31 mouse cellular contexts compared by ENCODE assay signal in the genomic region with DNA sequence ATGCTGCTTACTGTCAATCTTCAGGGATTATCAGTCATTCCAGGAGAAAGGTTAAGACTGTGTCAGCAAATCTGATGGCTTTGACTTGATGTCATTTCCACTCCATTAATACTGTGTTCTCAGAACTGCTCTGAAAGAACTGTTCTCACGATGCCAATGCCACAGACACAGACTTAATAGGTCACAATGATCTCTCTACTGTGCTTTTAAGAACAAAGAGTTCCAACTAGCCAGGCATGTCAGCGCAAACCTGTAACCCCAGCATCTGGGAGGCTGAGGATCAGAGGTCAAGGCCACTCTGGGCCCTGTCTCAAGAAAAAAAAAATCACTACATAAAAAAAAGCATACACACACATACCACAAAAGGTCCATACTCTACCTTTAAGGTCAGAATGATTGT. TPM values are rescaled to one million over a fixed set of nuclear protein-coding genes. Genes with fewer than 3 reads are reported as not detected.
DNase-seq lines count a peak whose midpoint lies in the region; ATAC-seq and TF ChIP-seq lines count a peak whose summit lies in the region.
"Had no signal": no experiment of that assay in that cellular context is flagged by ENCODE, and none has a peak within 500 bp of the region (broad histone marks: within the 10 kb centered on the region; RNA-seq: fewer than 3 reads in every experiment).

No protein-coding gene starts in this region.

- H3K9me3 ChIP-seq in forebrain, embryonic 16.5 days (ENCODE audit: control insufficient read depth, low read length): no peaks in the 10 kb centered on the region
- H3K9me3 ChIP-seq in forebrain, embryonic 14.5 days (replicated peaks; ENCODE audit: control insufficient read depth, low read length): no peaks in the 10 kb centered on the region
- H3K9me3 ChIP-seq in kidney, embryonic 14.5 days (ENCODE audit: control insufficient read depth, low read length): no peaks in the 10 kb centered on the region
- no peaks in the 10 kb centered on the region for H3K9me3 ChIP-seq in kidney, embryonic 16.5 days (ENCODE audit: low read length)
- H3K9me3 ChIP-seq: embryonic facial prominence, embryonic 10.5 days; embryonic facial prominence, embryonic 15.5 days; forebrain, embryonic 13.5 days; G1E; heart, embryonic 12.5 days; hindbrain, embryonic 15.5 days; limb, embryonic 12.5 days; liver, embryonic 13.5 days; neural tube, embryonic 15.5 days; stomach, embryonic 15.5 days had no signal

- H3K4me3 ChIP-seq in forebrain, embryonic 16.5 days (replicated peaks; ENCODE audit: low read length): no peak overlapping the region
- no peak overlapping the region for H3K4me3 ChIP-seq in forebrain, embryonic 14.5 days (ENCODE audit: low read depth, low read length)
- no peak overlapping the region for H3K4me3 ChIP-seq in kidney, adult 2 months (ENCODE audit: insufficient read depth, low read depth, low read length)
- no peak overlapping the region for H3K4me3 ChIP-seq in kidney, embryonic 14.5 days (ENCODE audit: low read length)
- no peak overlapping the region for H3K4me3 ChIP-seq in kidney, embryonic 16.5 days (ENCODE audit: low read length)
- H3K4me3 ChIP-seq: embryonic facial prominence, embryonic 10.5 days; embryonic facial prominence, embryonic 15.5 days; forebrain, embryonic 13.5 days; heart, adult 2 months; heart, embryonic 12.5 days; hindbrain, embryonic 15.5 days; limb, embryonic 12.5 days; liver, embryonic 13.5 days; neural tube, embryonic 15.5 days; stomach, embryonic 15.5 days had no signal

- no peak for TF ChIP-seq CTCF in kidney, adult 2 months (conservative IDR thresholded peaks at IDR 0.05; ENCODE audit: insufficient read depth, insufficient read length, low read depth, low read length)

- H3K4me1 ChIP-seq in forebrain, embryonic 16.5 days (replicated peaks; ENCODE audit: control insufficient read depth, insufficient read depth, low read length): peaks cover 7% of the 10 kb centered on the region
- peaks cover 3% of the 10 kb centered on the region for H3K4me1 ChIP-seq in forebrain, embryonic 14.5 days (ENCODE audit: control insufficient read depth, insufficient read depth, low read length)
- peaks cover 33% of the 10 kb centered on the region; the same call in 1 of the 2 replicates for H3K4me1 ChIP-seq in kidney, adult 2 months (ENCODE audit: control insufficient read depth, insufficient read depth, low read length)
- H3K4me1 ChIP-seq in kidney, embryonic 14.5 days (ENCODE audit: control insufficient read depth, insufficient read depth, low read length): peaks cover 5% of the 10 kb centered on the region; the same call in 1 of the 2 replicates
- peaks cover 14% of the 10 kb centered on the region for H3K4me1 ChIP-seq in kidney, embryonic 16.5 days (ENCODE audit: insufficient read depth, low read length)

- WGBS in forebrain, embryonic 16.5 days: 90% methylated on average over 2 of the region's 2 CpGs
- 81% methylated on average over 2 of the region's 2 CpGs for WGBS in forebrain, embryonic 14.5 days
- whole genome bisulfite sequencing in kidney, adult 2 months: 51% methylated on average over 2 of the region's 2 CpGs
- WGBS in kidney, embryonic 14.5 days: 73% methylated on average over 2 of the region's 2 CpGs
- 72% methylated on average over 2 of the region's 2 CpGs for WGBS in kidney, embryonic 16.5 days

- no peak for ATAC-seq in forebrain, embryonic 16.5 days
- no peak for ATAC-seq in forebrain, embryonic 14.5 days
- ATAC-seq in kidney, embryonic 14.5 days (ENCODE audit: low FRiP score, low TSS enrichment): no peak
- no peak for ATAC-seq in kidney, embryonic 16.5 days (ENCODE audit: low FRiP score, low TSS enrichment)
- ATAC-seq: forebrain, embryonic 13.5 days; inflammation-experienced regulatory T-cells, adult 6 months had no signal

- TF ChIP-seq POLR2A in kidney, adult 2 months (IDR thresholded peaks at IDR 0.05; ENCODE audit: low read depth, low read length): no peak

- no peak overlapping the region for H3K4me2 ChIP-seq in forebrain, embryonic 16.5 days (ENCODE audit: low read length)
- no peak overlapping the region for H3K4me2 ChIP-seq in forebrain, embryonic 14.5 days (ENCODE audit: low read length)
- H3K4me2 ChIP-seq in kidney, embryonic 14.5 days (replicated peaks; ENCODE audit: low read depth, low read length): no peak overlapping the region
- no peak overlapping the region for H3K4me2 ChIP-seq in kidney, embryonic 16.5 days (replicated peaks; ENCODE audit: low read depth, low read length)
- H3K4me2 ChIP-seq: embryonic facial prominence, embryonic 15.5 days; forebrain, embryonic 13.5 days; heart, embryonic 12.5 days; hindbrain, embryonic 15.5 days; limb, embryonic 12.5 days; liver, embryonic 13.5 days; neural tube, embryonic 15.5 days; stomach, embryonic 15.5 days had no signal

- H3K9ac ChIP-seq in forebrain, embryonic 16.5 days (replicated peaks; ENCODE audit: low read depth, low read length): no peak overlapping the region
- H3K9ac ChIP-seq in forebrain, embryonic 14.5 days (ENCODE audit: low read length): no peak overlapping the region
- no peak overlapping the region for H3K9ac ChIP-seq in kidney, embryonic 14.5 days (ENCODE audit: low read depth, low read length)
- no peak overlapping the region for H3K9ac ChIP-seq in kidney, embryonic 16.5 days (replicated peaks; ENCODE audit: low read length)
- H3K9ac ChIP-seq: embryonic facial prominence, embryonic 15.5 days; forebrain, embryonic 13.5 days; heart, embryonic 12.5 days; hindbrain, embryonic 15.5 days; limb, embryonic 12.5 days; liver, embryonic 13.5 days; neural tube, embryonic 15.5 days; stomach, embryonic 15.5 days had no signal

- peak overlapping the region; percentile 23; the same call in 1 of the 2 replicates for H3K27ac ChIP-seq in forebrain, embryonic 16.5 days (ENCODE audit: low read length)
- no peak overlapping the region for H3K27ac ChIP-seq in forebrain, embryonic 14.5 days (ENCODE audit: low read depth, low read length)
- H3K27ac ChIP-seq in kidney, adult 2 months (ENCODE audit: insufficient read depth, low read depth, low read length): peak overlapping the region; percentile 76
- H3K27ac ChIP-seq in kidney, embryonic 14.5 days (ENCODE audit: low read depth, low read length): no peak overlapping the region
- peak overlapping the region; percentile 36; the same call in 1 of the 2 replicates for H3K27ac ChIP-seq in kidney, embryonic 16.5 days (ENCODE audit: low read length)
- H3K27ac ChIP-seq: embryonic facial prominence, embryonic 10.5 days; embryonic facial prominence, embryonic 15.5 days; forebrain, embryonic 13.5 days; heart, adult 2 months; hindbrain, embryonic 15.5 days; limb, embryonic 12.5 days; liver, embryonic 13.5 days; macrophage; neural tube, embryonic 15.5 days; stomach, embryonic 15.5 days had no signal

- peaks cover 32% of the 10 kb centered on the region for H3K36me3 ChIP-seq in forebrain, embryonic 16.5 days (ENCODE audit: control insufficient read depth, insufficient read depth)
- H3K36me3 ChIP-seq in forebrain, embryonic 14.5 days (ENCODE audit: control insufficient read depth, insufficient read depth, low read length): peaks cover 57% of the 10 kb centered on the region
- peaks cover 15% of the 10 kb centered on the region for H3K36me3 ChIP-seq in kidney, adult 2 months (ENCODE audit: control insufficient read depth, insufficient read depth, low read length)
- H3K36me3 ChIP-seq in kidney, embryonic 14.5 days (ENCODE audit: control insufficient read depth, insufficient read depth, low read length): peaks cover 40% of the 10 kb centered on the region
- peaks cover 29% of the 10 kb centered on the region for H3K36me3 ChIP-seq in kidney, embryonic 16.5 days (ENCODE audit: insufficient read depth, low read length)

- no peaks in the 10 kb centered on the region for H3K27me3 ChIP-seq in forebrain, embryonic 16.5 days (replicated peaks; ENCODE audit: control insufficient read depth, insufficient read depth, low read length)
- H3K27me3 ChIP-seq in forebrain, embryonic 14.5 days (replicated peaks; ENCODE audit: control insufficient read depth, insufficient read depth, low read length): no peaks in the 10 kb centered on the region
- no peaks in the 10 kb centered on the region for H3K27me3 ChIP-seq in kidney, adult 2 months (replicated peaks; ENCODE audit: control insufficient read depth, insufficient read depth, low read length)
- no peaks in the 10 kb centered on the region for H3K27me3 ChIP-seq in kidney, embryonic 14.5 days (ENCODE audit: control insufficient read depth, insufficient read depth, low read length)
- H3K27me3 ChIP-seq in kidney, embryonic 16.5 days (ENCODE audit: insufficient read depth, low read length): no peaks in the 10 kb centered on the region
- H3K27me3 ChIP-seq: embryonic facial prominence, embryonic 15.5 days; forebrain, embryonic 13.5 days; heart, embryonic 12.5 days; hindbrain, embryonic 15.5 days; limb, embryonic 12.5 days; liver, embryonic 13.5 days; neural tube, embryonic 15.5 days; stomach, embryonic 15.5 days had no signal

- DNase-seq in forebrain, embryonic 14.5 days (ENCODE audit: low spot score): no peak
- peak; percentile 82 for DNase-seq in kidney, adult 2 months
- DNase-seq in kidney, postnatal 36 days: peak; percentile 66
- DNase-seq in frontal cortex, postnatal 10 days (ENCODE audit: low spot score in 2 of 2): no peak
- DNase-seq: adrenal gland, adult 8-10 months; cerebellum, adult 8-10 months; cerebellum, postnatal 25 days; heart, adult 2 months; heart, postnatal 4 days; layer of hippocampus, adult 9-11 months; liver, embryonic 13.5 days; lung, adult 2 months; lung, postnatal 10 days; midbrain, embryonic 14.5 days; retina, postnatal 1 day; right cerebral cortex, postnatal 25 days; thymus, postnatal 14 days had no signal

RNA-seq across cellular contexts. Expression of gene Fbf1, which starts 4.0 kb away (rescaled TPM):
- polyA plus RNA-seq in forebrain, embryonic 16.5 days (2015; fragmentation: Nextera tagmentation; extraction: Ambion mirVana): 77.4 and 87.4 TPM in 2 replicates
- 25.9 and 44.4 TPM in 2 replicates for polyA plus RNA-seq in forebrain, embryonic 14.5 days (2014; fragmentation: Nextera tagmentation; extraction: Ambion mirVana)
- 24.0 TPM in 2 replicates for polyA plus RNA-seq in kidney, adult 2 months (2012; rRNA removed)
- polyA plus RNA-seq in kidney, embryonic 14.5 days (2014; fragmentation: Nextera tagmentation; extraction: Ambion mirVana): 19.6 and 36.8 TPM in 2 replicates
- 38.7 and 45.6 TPM in 2 replicates for polyA plus RNA-seq in kidney, embryonic 16.5 days (2015; fragmentation: Nextera tagmentation; extraction: Ambion mirVana)

RNA-seq across cellular contexts. Expression of gene Ten1, which starts 26.7 kb away (rescaled TPM):
- 69.9 and 92.8 TPM in 2 replicates for polyA plus RNA-seq in forebrain, embryonic 16.5 days (2015; fragmentation: Nextera tagmentation; extraction: Ambion mirVana)
- 81.8 and 83.2 TPM in 2 replicates for polyA plus RNA-seq in forebrain, embryonic 14.5 days (2014; fragmentation: Nextera tagmentation; extraction: Ambion mirVana)
- polyA plus RNA-seq in kidney, adult 2 months (2012; rRNA removed): 20.1 and 21.0 TPM in 2 replicates
- polyA plus RNA-seq in kidney, embryonic 14.5 days (2014; fragmentation: Nextera tagmentation; extraction: Ambion mirVana): 74.1 and 76.3 TPM in 2 replicates
- 85.0 and 85.9 TPM in 2 replicates for polyA plus RNA-seq in kidney, embryonic 16.5 days (2015; fragmentation: Nextera tagmentation; extraction: Ambion mirVana)

RNA-seq across cellular contexts. Expression of gene Acox1, which starts 26.9 kb away (rescaled TPM):
- polyA plus RNA-seq in forebrain, embryonic 16.5 days (2015; fragmentation: Nextera tagmentation; extraction: Ambion mirVana): 62.8 and 63.3 TPM in 2 replicates
- 48.1 and 56.3 TPM in 2 replicates for polyA plus RNA-seq in forebrain, embryonic 14.5 days (2014; fragmentation: Nextera tagmentation; extraction: Ambion mirVana)
- polyA plus RNA-seq in kidney, adult 2 months (2012; rRNA removed): 251 and 265 TPM in 2 replicates
- polyA plus RNA-seq in kidney, embryonic 14.5 days (2014; fragmentation: Nextera tagmentation; extraction: Ambion mirVana): 16.3 and 27.4 TPM in 2 replicates
- 46.1 and 48.8 TPM in 2 replicates for polyA plus RNA-seq in kidney, embryonic 16.5 days (2015; fragmentation: Nextera tagmentation; extraction: Ambion mirVana)

RNA-seq across cellular contexts. Expression of gene Mrpl38, which starts 33.3 kb away (rescaled TPM):
- 65.3 and 75.2 TPM in 2 replicates for polyA plus RNA-seq in forebrain, embryonic 16.5 days (2015; fragmentation: Nextera tagmentation; extraction: Ambion mirVana)
- 79.6 and 83.4 TPM in 2 replicates for polyA plus RNA-seq in forebrain, embryonic 14.5 days (2014; fragmentation: Nextera tagmentation; extraction: Ambion mirVana)
- 69.9 and 70.7 TPM in 2 replicates for polyA plus RNA-seq in kidney, adult 2 months (2012; rRNA removed)
- polyA plus RNA-seq in kidney, embryonic 14.5 days (2014; fragmentation: Nextera tagmentation; extraction: Ambion mirVana): 111 and 114 TPM in 2 replicates
- polyA plus RNA-seq in kidney, embryonic 16.5 days (2015; fragmentation: Nextera tagmentation; extraction: Ambion mirVana): 119 and 120 TPM in 2 replicates

RNA-seq across cellular contexts. Expression of gene Trim65, which starts 41.0 kb away (rescaled TPM):
- polyA plus RNA-seq in forebrain, embryonic 16.5 days (2015; fragmentation: Nextera tagmentation; extraction: Ambion mirVana): 2.0 TPM in 2 replicates
- polyA plus RNA-seq in forebrain, embryonic 14.5 days (2014; fragmentation: Nextera tagmentation; extraction: Ambion mirVana): 0.97 and 1.1 TPM in 2 replicates
- polyA plus RNA-seq in kidney, adult 2 months (2012; rRNA removed): 9.5 and 9.6 TPM in 2 replicates
- polyA plus RNA-seq in kidney, embryonic 14.5 days (2014; fragmentation: Nextera tagmentation; extraction: Ambion mirVana): 3.2 and 4.1 TPM in 2 replicates
- 4.9 and 6.3 TPM in 2 replicates for polyA plus RNA-seq in kidney, embryonic 16.5 days (2015; fragmentation: Nextera tagmentation; extraction: Ambion mirVana)
- polyA plus RNA-seq: G1E had no signal

Comparison
In these comparisons a context has a peak if more than half of its experiments do, and no peak if none do; other contexts are left out.
1. H3K27ac ChIP-seq: peak in forebrain, embryonic 16.5 days (single experiment), kidney, adult 2 months (single experiment) and kidney, embryonic 16.5 days (single experiment); none in forebrain, embryonic 14.5 days (single experiment) and kidney, embryonic 14.5 days (single experiment).
2. DNase-seq: peak in kidney, adult 2 months (single experiment) and kidney, postnatal 36 days (2 of 2); none in forebrain, embryonic 14.5 days (single experiment) and frontal cortex, postnatal 10 days (0 of 2).